Mouse (Mus musculus): ENCODE data around the gene Plcb3.

The Plcb3 gene

DNA sequence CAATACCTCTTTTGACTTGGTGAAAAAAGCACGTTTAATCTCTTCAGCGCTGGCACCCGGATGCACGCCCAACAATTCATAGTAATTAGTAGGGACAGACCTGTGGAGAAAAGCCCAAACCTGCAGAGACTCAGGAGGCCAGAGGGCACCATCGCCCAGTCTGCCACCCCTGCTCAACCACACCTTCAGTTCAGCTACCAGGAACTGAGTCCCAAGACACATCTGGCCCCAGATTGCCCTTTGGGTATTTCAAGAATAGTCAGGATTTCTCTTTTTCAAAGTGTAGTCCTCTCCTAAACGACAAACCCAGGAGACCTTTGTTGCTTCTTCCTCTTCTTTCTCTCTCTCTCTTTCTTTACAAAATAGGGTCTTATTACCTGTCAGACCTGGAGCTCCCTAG, 14.4 kb upstream of the Plcb3 start:
- no peak for DNase-seq (ENCODE audit: low spot score)

DNA sequence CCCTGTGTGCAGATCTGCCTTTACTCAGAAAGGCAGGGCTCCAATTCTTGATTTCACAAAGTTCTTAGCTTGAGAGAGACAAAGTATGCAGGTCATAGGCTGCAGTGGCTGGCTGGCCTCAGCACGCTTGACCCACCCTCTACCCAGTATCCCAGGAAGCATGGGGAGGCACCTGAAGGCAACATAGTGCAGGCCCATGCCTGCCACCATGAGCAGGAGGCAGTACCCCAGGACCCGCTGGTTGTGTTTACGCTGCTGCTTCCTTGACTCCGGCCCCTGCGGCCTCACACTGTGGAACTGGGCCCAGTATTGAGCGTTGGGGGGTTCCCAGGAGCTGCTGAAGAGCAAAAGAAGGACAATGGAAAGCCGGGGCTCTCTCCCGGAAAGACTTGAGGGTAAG, 13.0 kb upstream of the Plcb3 start:
- no peak for DNase-seq (ENCODE audit: low spot score)

DNA sequence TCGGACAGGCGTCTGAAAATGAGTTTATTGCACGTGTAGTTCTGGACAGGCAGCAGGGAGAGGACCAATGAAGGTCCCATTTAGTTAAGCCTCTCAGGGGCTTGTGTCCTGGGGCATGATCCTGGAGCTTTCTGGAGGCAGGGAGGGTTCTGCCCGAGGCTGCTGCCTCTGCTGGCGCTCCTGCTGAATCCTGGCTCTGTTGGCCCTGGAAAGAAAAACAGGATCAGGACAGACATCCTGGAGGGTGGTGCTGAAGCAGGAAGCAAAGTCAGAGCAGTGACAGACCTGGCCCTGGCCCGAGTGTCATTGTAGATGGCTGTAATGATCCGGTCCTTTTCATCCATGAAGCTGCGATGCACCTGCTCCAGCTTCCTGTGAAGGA, 11.6 kb upstream of the Plcb3 start:
- no peak for DNase-seq (ENCODE audit: low spot score)

DNA sequence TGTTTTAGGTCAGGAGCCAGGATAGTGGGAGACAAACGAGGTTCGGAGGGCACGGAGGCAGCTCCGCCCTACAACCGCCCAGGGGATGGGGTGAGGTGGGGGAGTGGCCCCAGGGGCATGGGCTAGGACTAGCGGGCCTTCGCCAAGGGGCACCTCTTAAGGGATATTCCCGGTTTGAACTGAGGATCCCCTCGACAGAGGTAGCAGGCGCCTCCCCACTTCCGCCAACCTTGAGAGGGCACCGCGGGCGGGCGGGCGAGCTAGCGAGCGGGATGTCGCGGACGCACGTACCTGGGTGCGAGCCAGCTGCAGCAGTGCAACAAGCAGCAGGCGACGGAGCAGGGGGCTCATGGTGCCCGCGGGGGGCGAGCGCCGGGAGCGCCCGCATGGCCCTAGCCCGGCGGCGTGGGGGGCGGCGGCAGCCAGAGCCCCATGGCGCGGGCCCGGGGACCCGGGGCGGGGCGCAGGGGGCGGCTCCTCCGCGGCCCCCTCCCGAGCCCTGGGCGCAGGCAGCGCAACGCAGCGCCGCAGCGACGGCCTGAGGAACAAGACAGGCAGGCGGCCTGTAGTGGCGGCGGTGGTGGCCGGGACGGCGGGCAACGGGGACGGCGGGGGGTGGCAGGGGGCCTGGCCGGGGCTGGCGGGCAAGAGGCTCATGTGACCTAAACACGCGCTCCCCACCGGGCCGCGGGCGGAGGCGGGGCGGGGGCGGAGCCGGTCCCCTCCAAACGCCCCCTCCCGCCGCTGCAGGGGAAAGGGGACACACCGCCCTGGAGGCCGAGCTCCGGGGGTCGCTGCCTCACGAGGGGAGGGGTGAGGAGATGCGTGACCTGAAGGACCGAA, 11.0 kb upstream of the Plcb3 start, which contains the start of gene Vegfb:
TSS of gene Vegfb (minus strand) at position 591 of the 843 bp plus-strand sequence.
- DNase-seq (ENCODE audit: low spot score) = peak; percentile 69

DNA sequence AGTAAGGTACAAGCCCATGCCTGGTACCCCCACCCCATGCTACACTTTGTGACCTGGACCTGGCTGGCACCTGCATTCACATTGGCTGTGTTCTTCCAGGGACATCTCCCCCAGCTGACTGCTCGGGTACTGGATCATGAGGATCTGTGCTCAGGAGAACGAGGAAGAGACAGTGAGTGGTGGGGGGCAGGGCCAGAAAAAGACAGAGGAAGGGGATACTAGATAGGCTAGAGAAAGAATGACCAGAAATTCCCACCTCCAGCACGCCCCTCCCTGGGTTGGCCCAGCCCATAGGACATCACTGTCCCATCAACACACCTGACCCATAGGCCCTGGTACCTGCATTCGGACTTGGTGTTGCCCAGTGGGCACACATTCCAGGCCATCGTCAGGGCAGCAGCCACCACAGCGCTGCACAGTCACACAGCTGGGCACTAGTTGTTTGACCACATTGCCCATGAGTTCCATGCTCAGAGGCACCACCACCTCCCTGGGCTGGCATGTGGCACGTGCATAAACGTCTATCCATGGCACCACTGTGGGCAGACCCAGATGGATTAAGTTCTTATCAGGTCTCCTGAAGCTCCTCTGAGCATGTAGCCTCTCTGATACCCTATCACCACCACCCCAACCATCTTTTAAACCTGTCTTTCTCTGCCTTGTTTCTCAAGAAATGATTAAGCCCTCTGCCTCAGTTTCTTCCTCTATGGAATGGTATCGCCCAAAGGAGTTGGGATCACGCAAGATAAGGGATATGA, 9.9 kb upstream of the Plcb3 start:
- no peak for DNase-seq (ENCODE audit: low spot score)

DNA sequence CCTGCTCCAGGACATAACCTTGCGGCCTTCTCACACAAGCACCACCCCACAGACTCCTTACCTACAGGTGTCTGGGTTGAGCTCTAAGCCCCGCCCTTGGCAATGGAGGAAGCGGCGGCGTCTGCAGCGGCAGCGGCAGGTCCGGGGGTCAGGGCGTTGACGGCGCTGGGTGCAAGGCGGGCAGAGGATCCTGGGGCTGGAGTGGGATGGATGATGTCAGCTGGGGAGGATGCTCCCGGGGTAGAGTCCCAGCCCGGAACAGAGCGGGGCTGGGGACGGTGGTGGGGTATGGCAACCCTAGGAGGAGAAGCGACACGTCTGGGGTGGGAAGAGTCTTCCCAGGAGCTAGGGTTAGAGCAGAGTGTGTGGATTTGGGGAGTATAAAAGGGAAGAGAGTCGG, 9.0 kb upstream of the Plcb3 start:
- DNase-seq (ENCODE audit: low spot score) = no peak

DNA sequence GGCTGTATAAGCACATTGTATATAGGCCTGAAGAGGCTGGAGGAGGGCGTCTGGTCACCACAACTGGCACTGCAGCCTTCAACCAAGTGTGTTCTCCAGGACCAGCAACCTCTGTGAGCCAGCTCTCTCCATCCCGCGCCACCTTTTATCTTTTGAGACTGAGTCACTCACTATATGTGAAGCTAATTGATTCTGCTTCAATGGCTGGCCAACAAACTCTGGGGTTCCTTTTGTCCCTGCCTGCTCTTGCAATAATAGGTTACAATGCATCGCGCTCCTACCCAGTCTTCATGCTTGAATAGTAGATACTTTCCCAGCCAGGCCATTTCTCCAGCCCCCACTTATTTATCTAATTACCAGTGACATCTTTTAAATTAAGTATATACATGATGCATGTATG, 7.4 kb upstream of the Plcb3 start:
- DNase-seq (ENCODE audit: low spot score) = peak; percentile 20

DNA sequence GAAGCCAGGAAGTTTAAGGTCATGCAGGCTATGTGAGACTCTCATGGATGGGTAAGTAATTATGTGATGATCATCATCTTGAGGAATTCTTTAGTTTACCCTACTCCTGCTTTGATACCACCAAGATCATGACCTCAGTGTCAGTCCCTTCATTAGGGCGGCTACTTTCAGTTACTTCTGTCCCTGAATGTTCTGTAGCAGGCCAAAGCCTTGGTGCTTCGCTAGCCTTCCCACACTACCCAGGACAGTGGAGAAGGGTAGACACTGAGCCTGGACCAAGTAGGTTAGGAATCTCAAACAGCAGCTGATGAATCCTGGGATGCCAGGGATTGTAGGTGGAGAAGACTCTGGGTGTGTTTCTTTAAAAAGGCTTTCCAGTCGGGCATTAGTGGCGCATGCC, 5.2 kb upstream of the Plcb3 start:
- no peak for DNase-seq (ENCODE audit: low spot score)

DNA sequence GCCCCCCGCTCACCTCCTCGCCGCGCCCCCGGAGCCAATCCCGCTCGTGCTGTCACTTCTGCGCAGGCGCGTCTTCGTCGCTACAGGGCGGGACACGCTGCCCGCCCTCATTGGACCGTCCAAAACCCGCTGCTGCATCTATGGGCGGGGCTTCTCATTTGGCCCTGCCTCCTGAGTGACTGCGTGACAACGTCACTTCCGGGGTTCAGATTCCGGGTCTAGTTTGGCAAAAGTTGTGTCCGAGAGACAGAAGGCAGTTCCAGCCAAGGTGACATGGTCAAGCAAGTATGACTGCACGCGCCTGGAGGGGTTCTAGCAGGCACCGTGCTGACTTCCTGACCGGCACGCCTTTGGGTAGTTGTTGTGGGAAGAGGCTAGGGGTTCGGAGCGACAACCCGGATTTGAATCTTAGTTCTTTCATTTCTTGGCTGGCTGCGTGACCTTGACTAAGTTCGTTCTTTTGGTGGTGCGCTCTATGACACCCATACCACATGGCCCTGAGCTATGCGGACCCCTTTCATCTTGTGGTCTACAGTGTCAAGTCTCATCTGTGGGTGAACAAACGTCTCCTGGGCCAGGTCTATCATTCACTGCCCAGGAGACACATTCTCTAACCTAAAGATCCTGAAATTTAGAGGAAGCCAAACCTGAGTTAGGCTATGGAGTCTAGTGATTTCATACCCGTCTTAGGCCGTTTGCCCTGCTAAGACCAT, 4.3 kb upstream of the Plcb3 start, which contains the start of gene Fkbp2:
TSS of gene Fkbp2 (minus strand) at position 121 of the 713 bp plus-strand sequence.
- peak; percentile 99 for DNase-seq (ENCODE audit: low spot score)

DNA sequence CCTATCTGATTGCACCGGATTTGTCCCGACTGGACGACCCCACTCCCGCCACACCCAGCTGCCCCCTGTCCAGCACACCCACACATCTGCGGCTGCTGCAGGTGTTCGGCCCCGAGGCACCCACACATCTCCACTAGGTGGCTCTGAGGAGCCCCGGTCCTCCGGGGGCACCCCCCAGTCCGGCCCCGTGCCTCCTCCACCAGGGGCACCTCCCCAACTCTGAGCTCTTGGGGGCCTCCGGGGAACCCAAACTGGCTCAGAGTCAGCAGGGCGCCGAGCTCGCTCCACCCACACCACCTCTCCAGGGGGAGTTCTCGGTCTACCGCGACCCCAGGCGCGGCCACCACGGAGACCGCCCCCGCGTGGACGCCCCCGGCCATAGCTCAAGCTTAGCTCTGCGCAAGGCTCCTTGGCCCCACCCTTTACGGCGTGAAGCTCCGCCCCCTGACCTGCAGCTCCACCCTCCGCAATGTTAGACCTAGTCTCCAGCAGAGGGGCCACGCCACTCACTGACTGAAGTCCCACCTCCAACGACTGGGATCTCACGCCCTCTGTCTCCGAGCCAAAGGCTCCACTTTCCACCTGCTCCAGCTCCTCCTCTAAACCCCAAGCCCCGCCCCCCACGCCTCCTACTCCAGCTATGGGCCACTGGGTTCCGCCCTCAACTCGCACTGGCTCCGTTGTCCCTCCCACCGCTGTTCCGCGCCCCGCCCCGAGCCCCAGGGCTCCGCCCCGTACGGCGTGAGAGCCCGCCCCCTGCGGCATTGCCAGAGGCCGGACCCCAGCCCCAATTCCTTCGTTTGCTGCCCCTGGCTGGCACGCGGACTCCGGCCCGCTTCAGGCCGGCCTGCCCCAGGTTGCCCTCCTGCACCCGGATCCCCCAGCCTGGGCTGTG, 3.5 kb upstream of the Plcb3 start:
- peak; percentile 99 for DNase-seq (ENCODE audit: low spot score)

DNA sequence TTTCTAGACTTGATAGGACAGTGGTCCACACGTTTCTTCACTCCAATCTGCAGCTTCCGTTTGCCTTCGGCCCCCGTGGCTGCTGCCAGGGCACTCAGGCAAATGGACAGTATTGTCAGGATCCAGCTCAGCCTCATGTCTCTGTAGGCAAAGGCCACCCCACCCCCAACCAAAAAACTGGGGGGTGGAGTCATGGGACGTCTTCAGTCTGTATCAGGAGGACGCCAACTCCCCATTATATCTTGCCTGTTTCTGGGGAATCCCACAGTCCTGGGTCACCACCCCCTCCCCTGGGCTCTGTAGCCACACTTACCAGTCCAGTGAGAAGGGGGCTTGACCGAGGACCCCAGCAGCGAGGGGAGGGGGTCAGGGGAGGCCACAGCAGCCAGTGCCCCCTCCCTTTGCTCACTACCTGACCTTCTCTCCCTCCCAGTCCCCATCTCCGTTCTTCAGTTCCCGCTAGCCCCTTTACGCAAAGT, 2.8 kb upstream of the Plcb3 start:
- peak; percentile 24 for DNase-seq (ENCODE audit: low spot score)

DNA sequence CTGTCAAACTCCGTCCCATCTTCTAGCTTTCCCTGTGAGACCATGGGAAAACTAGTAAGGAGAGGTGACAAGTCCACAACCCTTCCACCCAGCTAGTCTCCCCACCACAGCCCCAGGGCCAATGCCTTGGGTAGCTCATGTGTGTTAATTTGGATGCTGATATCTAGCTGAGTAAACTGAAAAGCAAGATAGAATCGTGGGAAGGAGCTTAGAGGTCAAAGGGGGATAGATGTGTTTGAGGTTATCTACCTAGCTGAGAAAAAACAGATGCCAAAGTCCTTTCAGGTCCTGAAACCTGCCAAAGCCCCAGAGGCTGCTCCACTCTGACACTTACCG, 2.3 kb upstream of the Plcb3 start:
- DNase-seq (ENCODE audit: low spot score) = no peak

DNA sequence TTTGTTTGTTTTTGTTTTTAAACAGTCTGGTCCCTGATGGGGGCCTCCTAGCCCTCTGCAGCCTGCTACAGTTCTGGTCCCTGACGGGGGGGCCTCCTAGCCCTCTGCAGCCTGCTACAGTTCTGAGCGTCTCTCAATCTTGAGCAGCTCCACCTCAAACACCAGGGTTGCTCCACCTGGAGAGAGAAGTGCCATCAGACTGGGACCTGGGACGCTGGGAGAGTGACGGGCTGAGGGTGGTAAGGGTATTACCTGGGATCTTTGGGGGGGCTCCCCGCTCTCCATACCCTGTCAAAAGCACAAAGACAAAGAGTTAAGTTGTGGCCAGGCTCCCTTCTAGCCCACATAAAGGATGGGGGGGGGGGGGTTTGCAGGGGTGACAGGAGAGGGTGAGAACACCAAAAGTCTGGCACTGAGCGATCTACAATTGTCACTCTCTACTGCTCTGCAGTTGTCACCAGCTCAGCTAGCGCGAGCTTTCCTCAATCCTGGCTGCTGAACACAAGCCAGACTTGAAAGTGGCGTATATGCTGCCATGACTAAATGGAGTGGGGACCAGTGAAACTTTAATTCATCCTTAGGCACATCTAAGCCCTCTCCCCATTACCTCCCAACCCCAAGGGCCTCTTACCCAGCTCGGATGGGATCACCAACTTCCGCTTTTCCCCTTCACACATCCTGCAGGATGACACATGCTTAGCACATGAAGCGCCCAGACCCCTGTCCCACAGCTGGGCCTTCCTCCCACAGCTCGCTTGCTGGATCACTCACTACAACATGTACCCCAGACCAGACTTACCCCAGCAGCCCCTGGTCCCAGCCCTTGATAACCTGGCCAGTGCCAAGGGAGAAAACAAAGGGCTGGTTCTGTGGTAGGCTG, 1.7 kb upstream of the Plcb3 start:
- no peak for DNase-seq (ENCODE audit: low spot score)

DNA sequence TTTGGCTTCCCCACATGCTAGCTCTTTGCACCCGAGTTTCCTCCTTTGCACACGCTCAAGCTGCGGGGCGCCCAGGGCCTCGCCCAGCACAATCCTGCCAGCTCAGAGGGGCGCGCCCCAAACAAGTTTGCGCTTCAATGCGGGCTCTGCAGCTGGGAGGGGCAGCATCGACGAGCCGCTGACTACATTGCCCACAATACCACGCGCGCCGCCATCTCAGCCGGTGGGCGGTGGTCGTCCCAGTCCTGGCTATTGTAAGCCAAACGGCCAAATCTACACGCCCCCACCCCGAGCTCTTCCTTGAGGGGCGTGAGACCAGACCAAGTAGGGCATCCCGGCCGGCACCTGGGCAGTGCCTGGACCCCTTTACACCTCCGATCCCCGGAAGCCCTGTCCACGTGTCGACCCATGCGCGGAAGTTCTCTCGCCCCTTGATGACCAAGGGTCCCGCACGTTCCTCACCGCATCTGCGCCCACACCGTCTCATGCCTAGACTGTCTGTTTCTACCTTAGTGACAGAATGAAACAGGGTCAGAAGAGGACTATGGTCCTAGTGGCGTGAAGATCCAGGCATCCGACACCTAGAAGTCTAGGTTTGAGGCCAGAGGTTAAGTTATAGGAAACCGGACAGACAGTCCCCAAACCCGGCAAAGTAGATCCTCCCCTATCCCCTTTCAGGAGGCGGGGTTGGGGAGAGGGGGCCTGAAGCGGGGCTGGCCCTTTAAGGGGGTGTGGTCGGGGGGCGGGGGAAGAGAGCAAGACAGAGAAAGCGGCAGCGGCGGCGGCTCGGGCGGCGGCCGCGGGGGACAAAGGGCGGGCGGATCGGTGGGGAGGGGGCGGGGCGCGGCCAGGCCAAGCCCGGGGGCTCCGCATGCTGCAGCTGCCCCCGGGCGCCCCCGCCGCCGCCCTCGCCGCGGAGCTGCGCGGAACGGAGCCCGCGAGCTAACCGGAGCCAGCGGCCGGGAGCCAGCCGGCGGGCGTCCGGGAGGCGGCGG, 1.8 kb downstream of the Plcb3 start, which contains the start of gene Ppp1r14b:
TSS of gene Ppp1r14b (plus strand) at position 758 of the 995 bp plus-strand sequence.
- peak; percentile 94 for DNase-seq (ENCODE audit: low spot score)

DNA sequence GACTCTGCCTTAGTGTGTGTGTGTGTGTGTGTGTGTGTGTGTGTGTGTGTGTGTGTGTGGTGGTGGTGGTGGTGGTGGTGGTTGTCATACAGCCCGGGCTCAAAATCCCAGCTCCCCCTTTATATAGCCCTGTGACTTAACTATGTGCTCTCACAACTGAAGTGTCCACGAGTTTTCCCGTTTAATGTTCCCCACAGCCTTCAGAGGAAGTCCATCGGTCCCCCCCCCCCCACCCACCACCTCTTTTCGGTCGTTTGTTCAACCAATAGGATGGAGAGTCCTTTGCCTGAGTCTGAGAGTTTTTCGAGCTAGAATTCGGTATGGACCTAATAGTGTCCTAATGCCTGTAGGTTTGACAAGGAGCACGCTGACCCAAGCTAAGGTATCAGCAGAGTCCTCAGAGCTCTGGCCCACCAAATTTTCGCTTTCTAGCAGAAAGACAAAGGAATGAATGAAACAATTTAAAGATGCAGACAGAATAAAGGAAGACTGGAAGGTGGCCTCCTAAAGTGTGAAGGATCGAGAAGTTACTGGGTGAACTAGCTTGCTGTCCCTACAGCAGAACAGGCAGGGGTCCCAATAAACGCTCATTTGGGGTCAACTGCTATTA, 2.6 kb downstream of the Plcb3 start:
- DNase-seq (ENCODE audit: low spot score) = no peak

DNA sequence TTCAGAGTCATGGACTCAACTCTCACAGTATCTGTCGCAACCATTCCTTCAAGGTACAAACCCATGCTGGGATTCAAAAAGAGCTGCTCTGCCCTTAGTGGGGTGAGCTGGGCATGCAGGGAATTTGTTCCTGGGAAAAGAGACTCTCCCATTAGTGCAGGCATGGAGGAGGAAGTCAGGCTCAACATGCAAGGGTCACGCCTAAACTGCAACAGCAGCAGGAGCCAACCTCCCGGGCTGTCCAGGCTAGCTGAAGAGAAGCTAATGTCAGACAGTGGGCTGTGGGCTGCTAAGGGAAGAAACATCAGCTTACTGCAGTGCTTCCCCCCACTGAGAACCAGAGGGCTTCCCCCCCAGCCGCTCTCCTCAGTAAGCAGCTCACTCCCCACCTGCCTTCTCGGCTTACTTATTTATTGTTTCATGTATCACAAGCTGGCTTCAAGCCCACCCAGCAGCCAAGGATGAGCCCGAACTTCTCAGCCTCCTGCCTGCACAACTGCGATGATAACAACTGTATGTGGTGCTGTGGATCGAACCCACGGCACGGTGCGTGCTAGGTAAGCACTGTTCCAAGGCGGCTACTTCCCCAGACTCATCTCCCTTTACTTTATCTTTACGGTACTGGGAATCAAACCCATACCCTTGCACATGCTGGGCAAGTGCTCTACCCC, 3.9 kb downstream of the Plcb3 start:
- no peak for DNase-seq (ENCODE audit: low spot score)

DNA sequence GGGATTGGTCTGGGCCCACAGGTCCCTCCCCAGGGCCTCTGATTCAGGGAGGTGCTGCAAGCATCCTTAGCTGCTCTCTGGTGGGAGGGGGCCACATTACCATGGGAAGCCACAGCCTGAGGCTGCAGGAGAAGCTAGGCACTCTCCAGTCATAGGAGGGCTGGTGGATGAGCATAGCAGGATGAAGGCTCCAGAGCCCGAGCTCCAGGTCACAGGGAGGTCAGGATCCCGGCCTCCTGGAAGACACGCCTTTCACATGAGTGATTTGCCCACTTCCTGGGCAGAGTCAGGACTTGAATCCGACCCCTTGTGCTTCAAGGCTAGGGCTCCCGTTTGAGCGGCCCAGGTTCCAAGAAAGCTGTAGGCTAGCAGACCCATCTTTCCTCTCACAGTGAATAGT, 4.6 kb downstream of the Plcb3 start:
- DNase-seq (ENCODE audit: low spot score) = peak; percentile 54

DNA sequence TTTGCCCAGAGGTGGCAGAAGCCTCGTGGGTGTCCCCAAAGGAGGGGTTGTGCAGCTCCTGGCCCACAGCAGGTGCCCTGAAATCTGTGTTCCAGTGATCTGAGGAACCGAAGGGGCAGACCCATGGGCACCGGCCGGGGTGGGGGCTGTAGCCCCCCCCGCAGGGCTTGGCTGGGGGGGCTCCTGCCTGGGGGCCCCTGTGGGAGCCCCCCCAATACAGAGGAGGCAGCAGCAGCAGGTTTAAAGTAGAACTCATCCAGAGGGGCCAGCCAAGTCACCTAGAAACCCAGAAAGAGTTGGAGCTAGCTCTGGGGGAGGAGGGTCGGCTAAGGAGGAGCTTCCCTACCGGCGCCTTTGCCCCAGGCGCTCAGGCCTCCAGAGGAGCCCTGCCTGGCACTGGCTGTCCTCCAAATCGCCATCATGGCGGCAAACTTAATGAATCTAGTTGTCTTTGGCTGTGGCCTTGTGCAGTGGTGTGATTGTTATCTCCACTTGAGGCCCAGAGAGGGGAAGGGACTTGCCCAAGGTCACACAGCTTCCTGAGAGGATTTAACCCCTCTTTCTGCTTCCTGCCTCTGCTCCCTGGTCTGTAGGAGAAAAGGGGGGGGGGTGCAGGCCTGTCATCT, 5.7 kb downstream of the Plcb3 start:
- no peak for DNase-seq (ENCODE audit: low spot score)
